Mouse (Mus musculus) hindbrain, embryonic 12.5 days (tissue): ENCODE data around the gene Tmem108. TPM values are rescaled to one million over a fixed set of nuclear protein-coding genes. Genes with fewer than 3 reads are reported as not detected.
"Not testable (repeated sequence)": the region's sequence is repeated elsewhere in the genome, so short reads cannot be mapped to it uniquely, and the experiment has no call there.

Experiments used
- ATAC-seq: fragments of 200-750 bp; cut with Nextera tagmentation; 2 replicates; pipeline ENCODE4 v1.8.0; 2017; ENCODE audit warnings: moderate TSS enrichment; ENCODE audit not compliant: low FRiP score
- H3K27ac ChIP-seq: fragments of 300-500 bp; sonication (generic); 2 replicates; pipeline ENCODE4 v1.5.1; 2016; ENCODE audit warnings: mild to moderate bottlenecking
- H3K27me3 ChIP-seq: fragments of 300-500 bp; sonication (generic); 2 replicates; pipeline ENCODE4 v1.6.1; 2016; ENCODE audit warnings: mild to moderate bottlenecking
- H3K36me3 ChIP-seq: fragments of 300-500 bp; sonication (generic); 2 replicates; pipeline ENCODE4 v1.6.1; 2016; ENCODE audit warnings: mild to moderate bottlenecking
- H3K4me1 ChIP-seq: fragments of 300-500 bp; sonication (generic); 2 replicates; pipeline ENCODE4 v1.6.1; 2016
- H3K4me2 ChIP-seq: fragments of 300-500 bp; sonication (generic); replicated peaks from 2 replicates; pipeline ENCODE4 v1.6.1; 2016; ENCODE audit warnings: mild to moderate bottlenecking
- H3K4me3 ChIP-seq: fragments of 300-500 bp; sonication (generic); 2 replicates; pipeline ENCODE4 v1.5.1; 2016; ENCODE audit warnings: mild to moderate bottlenecking
- H3K9ac ChIP-seq: fragments of 300-500 bp; sonication (generic); 2 replicates; pipeline ENCODE4 v1.6.1; 2016; ENCODE audit warnings: mild to moderate bottlenecking, moderate library complexity
- H3K9me3 ChIP-seq: fragments of 300-500 bp; sonication (generic); replicated peaks from 2 replicates; pipeline ENCODE4 v1.6.1; 2016; ENCODE audit warnings: mild to moderate bottlenecking
- WGBS: fragments of 180-500 bp; shearing (Covaris S2); methylation state at CpG from one replicate; pipeline ENCODE4 v1.1.7; 2016; 5-methylcytosine and 5-hydroxymethylcytosine counted together
- polyA plus RNA-seq: library from polyadenylated mRNA; unstranded; fragments of >200 nt; fragmentation: Nextera tagmentation; extraction: Ambion mirVana; gene quantifications from 2 replicates; pipeline ENCODE4 v1.2.1, GENCODE M21; 2016

Gene Tmem108
- polyA plus RNA-seq, 1 experiment from 2014 or later = 22.4 TPM

GRCm38 (mm10) chr9:103675721-103676480 lies 85.7 kb downstream of the Tmem108 start:
- ATAC-seq = no peak
- H3K9me3 ChIP-seq = no peaks in the 10 kb centered on the region
- no peaks in the 10 kb centered on the region for H3K36me3 ChIP-seq
- no peak overlapping the region for H3K4me3 ChIP-seq
- no peak overlapping the region for H3K4me2 ChIP-seq
- no peak overlapping the region for H3K27ac ChIP-seq
- no peak overlapping the region for H3K9ac ChIP-seq
- 87% methylated on average over 13 of the region's 13 CpGs for WGBS
- H3K4me1 ChIP-seq = peaks cover 8% of the 10 kb centered on the region; the same call in 1 of the 2 replicates
- H3K27me3 ChIP-seq = no peaks in the 10 kb centered on the region

GRCm38 (mm10) chr9:103672881-103673280 lies 88.8 kb downstream of the Tmem108 start:
- no peak for ATAC-seq
- 90% methylated on average over 4 of the region's 4 CpGs for WGBS
- no peak overlapping the region for H3K9ac ChIP-seq
- H3K27ac ChIP-seq = no peak overlapping the region
- no peaks in the 10 kb centered on the region for H3K27me3 ChIP-seq
- H3K4me1 ChIP-seq = 0 out of 2 replicates have a peak, but pooled peaks cover 2% of the 10 kb centered on the region
- no peaks in the 10 kb centered on the region for H3K9me3 ChIP-seq
- no peaks in the 10 kb centered on the region for H3K36me3 ChIP-seq
- no peak overlapping the region for H3K4me3 ChIP-seq
- H3K4me2 ChIP-seq = no peak overlapping the region

- ATAC-seq, H3K4me1 ChIP-seq, H3K27me3 ChIP-seq, H3K4me2 ChIP-seq, H3K9ac ChIP-seq, H3K36me3 ChIP-seq, H3K9me3 ChIP-seq, H3K27ac ChIP-seq, H3K4me3 ChIP-seq: not testable (repeated sequence)
- 97% methylated on average over 8 of the region's 8 CpGs for WGBS
Observed at GRCm38 (mm10) chr9:103670592-103671113, 91.0 kb downstream of the Tmem108 start.

GRCm38 (mm10) chr9:103668830-103669229 lies 92.8 kb downstream of the Tmem108 start:
- Histone ChIP-seq H3K4me2 (no peak overlapping the region), H3K9me3 (no peaks in the 10 kb centered on the region), H3K27ac (no peak overlapping the region), H3K36me3 (no peaks in the 10 kb centered on the region), H3K4me3 (no peak overlapping the region), H3K4me1 (peaks cover 5% of the 10 kb centered on the region; the same call in 1 of the 2 replicates), H3K9ac (no peak overlapping the region), H3K27me3 (no peaks in the 10 kb centered on the region)
- no peak for ATAC-seq
- WGBS = 82% methylated on average over 6 of the region's 6 CpGs

- no peak overlapping the region for H3K4me3 ChIP-seq
- 92% methylated on average over 6 of the region's 6 CpGs for WGBS
- no peaks in the 10 kb centered on the region for H3K9me3 ChIP-seq
- no peaks in the 10 kb centered on the region for H3K27me3 ChIP-seq
- no peaks in the 10 kb centered on the region for H3K36me3 ChIP-seq
- H3K4me2 ChIP-seq = no peak overlapping the region
- no peak overlapping the region for H3K27ac ChIP-seq
- peaks cover 7% of the 10 kb centered on the region; the same call in 1 of the 2 replicates for H3K4me1 ChIP-seq
- no peak overlapping the region for H3K9ac ChIP-seq
- ATAC-seq = no peak
Observed at GRCm38 (mm10) chr9:103665817-103666216, 95.8 kb downstream of the Tmem108 start.

GRCm38 (mm10) chr9:103664151-103664550 lies 97.5 kb downstream of the Tmem108 start:
- Histone ChIP-seq H3K4me2 (no peak overlapping the region), H3K36me3 (no peaks in the 10 kb centered on the region), H3K4me3 (no peak overlapping the region), H3K27me3 (no peaks in the 10 kb centered on the region; the same call in 1 of the 2 replicates), H3K9me3 (no peaks in the 10 kb centered on the region), H3K27ac (peak overlapping the region; percentile 46; the same call in 1 of the 2 replicates), H3K4me1 (peaks cover 7% of the 10 kb centered on the region; the same call in 1 of the 2 replicates), H3K9ac (no peak overlapping the region)
- ATAC-seq = no peak
- 70% methylated on average over 11 of the region's 11 CpGs for WGBS

GRCm38 (mm10) chr9:103661873-103662272 lies 99.8 kb downstream of the Tmem108 start:
- H3K27ac ChIP-seq = no peak overlapping the region
- H3K4me1 ChIP-seq = peaks cover 23% of the 10 kb centered on the region
- H3K27me3 ChIP-seq = no peaks in the 10 kb centered on the region; the same call in 1 of the 2 replicates
- H3K4me3 ChIP-seq = no peak overlapping the region
- WGBS = 71% methylated on average over 1 of the region's 1 CpGs
- no peak for ATAC-seq
- H3K36me3 ChIP-seq = no peaks in the 10 kb centered on the region
- H3K4me2 ChIP-seq = no peak overlapping the region
- H3K9ac ChIP-seq = no peak overlapping the region
- H3K9me3 ChIP-seq = no peaks in the 10 kb centered on the region

- H3K27ac ChIP-seq = peak overlapping the region; percentile 69
- no peaks in the 10 kb centered on the region; the same call in 1 of the 2 replicates for H3K27me3 ChIP-seq
- WGBS = 78% methylated on average over 5 of the region's 5 CpGs
- H3K4me2 ChIP-seq = no peak overlapping the region
- ATAC-seq = no peak
- no peaks in the 10 kb centered on the region for H3K9me3 ChIP-seq
- H3K9ac ChIP-seq = no peak overlapping the region
- peaks cover 48% of the 10 kb centered on the region for H3K4me1 ChIP-seq
- no peak overlapping the region for H3K4me3 ChIP-seq
- H3K36me3 ChIP-seq = no peaks in the 10 kb centered on the region
Observed at GRCm38 (mm10) chr9:103657981-103658380, 103.7 kb downstream of the Tmem108 start.

GRCm38 (mm10) chr9:103657183-103657975 lies 104.3 kb downstream of the Tmem108 start:
- Histone ChIP-seq H3K4me3 (no peak overlapping the region), H3K4me1 (peaks cover 54% of the 10 kb centered on the region), H3K4me2 (no peak overlapping the region), H3K27ac (peak overlapping the region; percentile 69), H3K36me3 (no peaks in the 10 kb centered on the region), H3K9ac (no peak overlapping the region), H3K9me3 (no peaks in the 10 kb centered on the region), H3K27me3 (no peaks in the 10 kb centered on the region; the same call in 1 of the 2 replicates)
- WGBS = 27% methylated on average over 13 of the region's 13 CpGs
- peak; percentile 41; the same call in 1 of the 2 replicates for ATAC-seq

- Histone ChIP-seq H3K4me1 (peaks cover 63% of the 10 kb centered on the region), H3K9me3 (no peaks in the 10 kb centered on the region), H3K27ac (peak overlapping the region; percentile 72), H3K36me3 (no peaks in the 10 kb centered on the region), H3K4me2 (peak overlapping the region; percentile 21), H3K9ac (no peak overlapping the region), H3K4me3 (no peak overlapping the region), H3K27me3 (no peaks in the 10 kb centered on the region)
- peak; percentile 67 for ATAC-seq
- 15% methylated on average over 10 of the region's 10 CpGs for WGBS
Observed at GRCm38 (mm10) chr9:103653995-103654587, 107.5 kb downstream of the Tmem108 start.

GRCm38 (mm10) chr9:103652127-103652882 lies 109.3 kb downstream of the Tmem108 start:
- no peak overlapping the region for H3K4me3 ChIP-seq
- H3K9me3 ChIP-seq = no peaks in the 10 kb centered on the region
- no peak for ATAC-seq
- WGBS = 65% methylated on average over 8 of the region's 8 CpGs
- no peak overlapping the region for H3K4me2 ChIP-seq
- no peaks in the 10 kb centered on the region for H3K36me3 ChIP-seq
- H3K4me1 ChIP-seq = peaks cover 52% of the 10 kb centered on the region
- H3K9ac ChIP-seq = no peak overlapping the region
- no peak overlapping the region for H3K27ac ChIP-seq
- no peaks in the 10 kb centered on the region for H3K27me3 ChIP-seq
